Mouse (Mus musculus) embryonic facial prominence, embryonic 15.5 days (tissue): ENCODE results near the gene Ano9. TPM values are rescaled to one million over a fixed set of nuclear protein-coding genes. Genes with fewer than 3 reads are reported as not detected.

Experiments used
- ATAC-seq: fragments of 200-750 bp; cut with Nextera tagmentation; 2 replicates; pipeline ENCODE4 v1.8.0; 2017; ENCODE audit warnings: low read depth, moderate TSS enrichment; ENCODE audit not compliant: insufficient number of reproducible peaks, low FRiP score, low TSS enrichment
- H3K27ac ChIP-seq: fragments of 300-500 bp; sonication (generic); replicated peaks from 2 replicates; pipeline ENCODE4 v1.5.1; 2015; ENCODE audit warnings: mild to moderate bottlenecking, inconsistent platforms
- H3K27me3 ChIP-seq: fragments of 300-500 bp; sonication (generic); 2 replicates; pipeline ENCODE4 v1.6.1; 2015; ENCODE audit warnings: inconsistent platforms
- H3K36me3 ChIP-seq: fragments of 300-500 bp; sonication (generic); 2 replicates; pipeline ENCODE4 v1.6.1; 2015; ENCODE audit warnings: mild to moderate bottlenecking, inconsistent platforms
- H3K4me1 ChIP-seq: fragments of 300-500 bp; sonication (generic); 2 replicates; pipeline ENCODE4 v1.6.1; 2015; ENCODE audit warnings: inconsistent platforms
- H3K4me2 ChIP-seq: fragments of 300-500 bp; sonication (generic); replicated peaks from 2 replicates; pipeline ENCODE4 v1.6.1; 2015; ENCODE audit warnings: mild to moderate bottlenecking, inconsistent platforms
- H3K4me3 ChIP-seq: fragments of 300-500 bp; sonication (generic); replicated peaks from 2 replicates; pipeline ENCODE4 v1.5.1; 2015; ENCODE audit warnings: mild to moderate bottlenecking, inconsistent platforms
- H3K9ac ChIP-seq: fragments of 300-500 bp; sonication (generic); 2 replicates; pipeline ENCODE4 v1.6.1; 2015; ENCODE audit warnings: inconsistent platforms
- H3K9me3 ChIP-seq: fragments of 300-500 bp; sonication (generic); replicated peaks from 2 replicates; pipeline ENCODE4 v1.6.1; 2016; ENCODE audit warnings: inconsistent platforms
- WGBS: fragments of 180-500 bp; shearing (Covaris S2); methylation state at CpG from one replicate; pipeline ENCODE4 v1.1.7; 2015; 5-methylcytosine and 5-hydroxymethylcytosine counted together
- polyA plus RNA-seq: library from polyadenylated mRNA; unstranded; fragments of >200 nt; fragmentation: Nextera tagmentation; extraction: Ambion mirVana; gene quantifications from 2 replicates; pipeline ENCODE4 v1.2.1, GENCODE M21; 2015

Gene Ano9
- polyA plus RNA-seq, 1 experiment from 2014 or later = 20.7 TPM

- Histone ChIP-seq H3K4me3 (peak overlapping the region; percentile 85), H3K4me1 (peaks cover 19% of the 10 kb centered on the region), H3K9ac (peak overlapping the region; percentile 95), H3K36me3 (peaks cover 22% of the 10 kb centered on the region), H3K4me2 (peak overlapping the region; percentile 78), H3K9me3 (no peaks in the 10 kb centered on the region), H3K27me3 (no peaks in the 10 kb centered on the region), H3K27ac (no peak overlapping the region)
- WGBS = 55% methylated on average over 12 of the region's 12 CpGs
- ATAC-seq = no peak
Observed at GRCm38 (mm10) chr7:141131904-141132755, 14.5 kb upstream of the Ano9 start.

- Histone ChIP-seq H3K9me3 (no peaks in the 10 kb centered on the region), H3K27me3 (no peaks in the 10 kb centered on the region), H3K4me2 (peak overlapping the region; percentile 78), H3K4me3 (peak overlapping the region; percentile 85), H3K4me1 (peaks cover 19% of the 10 kb centered on the region), H3K36me3 (peaks cover 13% of the 10 kb centered on the region), H3K9ac (peak overlapping the region; percentile 95), H3K27ac (peak overlapping the region; percentile 7; the same call in 1 of the 2 replicates)
- peak; percentile 96 for ATAC-seq
- WGBS = under 1% methylated on average over 59 of the region's 59 CpGs
Observed at GRCm38 (mm10) chr7:141131024-141131820, 13.6 kb upstream of the Ano9 start.

GRCm38 (mm10) chr7:141123517-141123856 lies 5.9 kb upstream of the Ano9 start:
- Histone ChIP-seq H3K9ac (peak overlapping the region; percentile 51), H3K9me3 (no peaks in the 10 kb centered on the region), H3K4me3 (peak overlapping the region; percentile 67), H3K4me2 (peak overlapping the region; percentile 70), H3K4me1 (peaks cover 10% of the 10 kb centered on the region), H3K36me3 (no peaks in the 10 kb centered on the region), H3K27me3 (no peaks in the 10 kb centered on the region), H3K27ac (peak overlapping the region; percentile 87)
- ATAC-seq = no peak
- 3% methylated on average over 15 of the region's 15 CpGs for WGBS

DNA sequence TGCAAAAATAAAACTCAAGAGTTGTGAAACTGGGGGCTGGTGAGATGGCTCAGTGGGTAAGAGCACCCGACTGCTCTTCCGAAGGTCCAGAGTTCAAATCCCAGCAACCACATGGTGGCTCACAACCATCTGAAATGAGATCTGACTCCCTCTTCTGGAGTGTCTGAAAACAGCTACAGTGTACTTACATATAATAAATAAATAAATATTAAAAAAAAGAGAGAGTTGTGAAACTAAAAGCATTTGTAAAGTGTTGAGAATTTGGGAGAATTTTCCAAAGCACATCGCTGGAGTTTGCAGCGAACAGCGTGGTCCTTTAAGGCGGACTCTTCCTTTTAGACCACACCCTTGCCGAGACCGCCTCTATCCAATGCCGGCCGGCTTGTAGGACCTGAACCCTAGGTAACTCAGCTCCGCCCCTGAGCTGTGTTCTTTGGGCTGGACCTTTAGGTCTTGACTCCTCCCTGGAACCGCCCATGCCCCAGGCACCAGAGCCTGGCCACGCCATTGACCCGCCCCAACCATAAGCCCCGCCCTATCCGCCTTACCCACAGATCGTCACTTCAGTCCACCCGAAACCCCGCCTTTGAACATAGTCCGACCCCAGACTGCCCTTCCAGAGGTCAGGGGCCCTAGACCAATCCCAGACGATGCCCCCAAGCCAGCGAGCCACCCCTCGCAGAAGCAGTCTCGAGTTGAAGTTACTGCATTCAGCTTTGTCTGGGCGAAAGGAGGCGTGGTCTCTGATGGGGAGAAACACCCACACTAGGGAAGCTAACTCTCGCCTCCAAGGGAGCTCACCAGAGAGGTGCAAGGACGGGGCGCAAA lies 5.3 kb upstream of the Ano9 start:
- peak overlapping the region; percentile 67 for H3K4me3 ChIP-seq
- peaks cover 10% of the 10 kb centered on the region for H3K4me1 ChIP-seq
- peak overlapping the region; percentile 87 for H3K27ac ChIP-seq
- H3K9me3 ChIP-seq = no peaks in the 10 kb centered on the region
- peak; percentile 97 for ATAC-seq
- no peaks in the 10 kb centered on the region for H3K27me3 ChIP-seq
- 2% methylated on average over 29 of the region's 29 CpGs for WGBS
- H3K36me3 ChIP-seq = no peaks in the 10 kb centered on the region
- peak overlapping the region; percentile 51 for H3K9ac ChIP-seq
- peak overlapping the region; percentile 70 for H3K4me2 ChIP-seq

- H3K27me3 ChIP-seq = no peaks in the 10 kb centered on the region
- peaks cover 10% of the 10 kb centered on the region for H3K4me1 ChIP-seq
- no peaks in the 10 kb centered on the region for H3K36me3 ChIP-seq
- peak within 1 kb of the TSS; percentile 67 for H3K4me3 ChIP-seq
- H3K4me2 ChIP-seq = peak within 1 kb of the TSS; percentile 70
- no peak for ATAC-seq
- H3K9me3 ChIP-seq = no peaks in the 10 kb centered on the region
- peak within 1 kb of the TSS; percentile 87 for H3K27ac ChIP-seq
- peak within 1 kb of the TSS; percentile 51 for H3K9ac ChIP-seq
- WGBS = 48% methylated on average over 14 of the region's 14 CpGs
Observed at GRCm38 (mm10) chr7:141122245-141122644, 4.6 kb upstream of the Ano9 start, which contains the start of gene Ptdss2. Gene Ptdss2, plus strand, starts transcription at chr7:141122382.

GRCm38 (mm10) chr7:141121051-141121531 lies 3.5 kb upstream of the Ano9 start:
- WGBS = 76% methylated on average over 5 of the region's 5 CpGs
- Histone ChIP-seq H3K27ac (no peak overlapping the region), H3K4me2 (no peak overlapping the region), H3K4me3 (no peak overlapping the region), H3K9me3 (no peaks in the 10 kb centered on the region), H3K27me3 (no peaks in the 10 kb centered on the region), H3K9ac (no peak overlapping the region), H3K36me3 (no peaks in the 10 kb centered on the region), H3K4me1 (peaks cover 10% of the 10 kb centered on the region)
- no peak for ATAC-seq

DNA sequence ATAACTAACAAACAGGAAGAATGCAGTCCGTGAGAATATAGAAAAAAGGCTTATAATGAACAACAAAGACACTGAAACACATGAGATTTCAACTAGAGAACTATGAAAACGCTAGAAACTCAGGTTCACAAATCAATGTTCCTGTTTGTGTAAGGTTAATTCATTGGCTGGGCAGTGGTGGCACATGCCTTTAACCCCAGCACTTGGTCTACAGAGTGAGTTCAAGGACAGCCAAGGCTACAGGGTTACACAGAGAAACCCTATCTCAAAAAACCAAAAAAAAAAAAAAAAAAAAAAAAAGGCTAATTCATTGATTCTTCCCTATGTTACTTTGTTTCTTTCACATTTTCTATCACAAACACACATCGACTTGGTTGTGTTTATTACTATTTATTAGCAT lies 3.0 kb upstream of the Ano9 start:
- Histone ChIP-seq H3K27me3 (no peaks in the 10 kb centered on the region), H3K36me3 (no peaks in the 10 kb centered on the region), H3K4me2 (no peak overlapping the region), H3K9ac (no peak overlapping the region), H3K9me3 (no peaks in the 10 kb centered on the region), H3K4me1 (peaks cover 10% of the 10 kb centered on the region), H3K27ac (no peak overlapping the region), H3K4me3 (no peak overlapping the region)
- no peak for ATAC-seq
- WGBS = 86% methylated on average over 3 of the region's 3 CpGs

GRCm38 (mm10) chr7:141119487-141119886 lies 1.9 kb upstream of the Ano9 start:
- Histone ChIP-seq H3K27ac (no peak overlapping the region), H3K4me1 (peaks cover 10% of the 10 kb centered on the region), H3K4me3 (no peak overlapping the region), H3K9ac (no peak overlapping the region), H3K9me3 (no peaks in the 10 kb centered on the region), H3K36me3 (no peaks in the 10 kb centered on the region), H3K27me3 (no peaks in the 10 kb centered on the region), H3K4me2 (no peak overlapping the region)
- ATAC-seq = no peak
- WGBS = 74% methylated on average over 3 of the region's 3 CpGs

- Histone ChIP-seq H3K27ac (no peak overlapping the region), H3K9ac (no peak overlapping the region), H3K36me3 (no peaks in the 10 kb centered on the region), H3K4me3 (no peak overlapping the region), H3K4me2 (no peak overlapping the region), H3K27me3 (no peaks in the 10 kb centered on the region), H3K4me1 (no peaks in the 10 kb centered on the region), H3K9me3 (no peaks in the 10 kb centered on the region)
- ATAC-seq = no peak
- WGBS = 85% methylated on average over 9 of the region's 9 CpGs
Observed at GRCm38 (mm10) chr7:141115874-141116273, 1.7 kb downstream of the Ano9 start.

DNA sequence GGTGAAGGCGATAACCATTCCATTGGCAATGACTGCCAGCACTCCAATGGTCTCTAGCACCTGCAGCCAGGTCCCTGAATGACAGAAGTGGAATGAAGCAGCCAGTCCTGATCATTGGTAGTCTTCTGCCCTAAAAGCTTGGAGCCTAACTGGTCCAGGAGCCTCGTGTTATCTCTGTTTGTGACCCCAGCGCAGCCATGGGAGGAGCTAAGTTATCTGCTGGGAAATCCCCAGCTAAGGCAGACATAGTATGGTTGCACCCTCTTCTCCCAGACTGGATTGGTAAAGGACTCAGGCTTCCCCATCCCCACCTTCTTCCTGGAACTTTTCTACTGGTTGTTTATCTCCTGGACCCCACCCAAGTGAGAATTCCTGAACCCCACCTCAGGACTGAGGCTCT lies 14.4 kb downstream of the Ano9 start:
- H3K27ac ChIP-seq = no peak overlapping the region
- WGBS = 75% methylated on average over 3 of the region's 3 CpGs
- no peak overlapping the region for H3K4me3 ChIP-seq
- H3K9ac ChIP-seq = no peak overlapping the region
- H3K9me3 ChIP-seq = no peaks in the 10 kb centered on the region
- H3K4me2 ChIP-seq = no peak overlapping the region
- no peaks in the 10 kb centered on the region for H3K36me3 ChIP-seq
- peaks cover 12% of the 10 kb centered on the region for H3K4me1 ChIP-seq
- ATAC-seq = no peak
- H3K27me3 ChIP-seq = peaks cover 29% of the 10 kb centered on the region
